Mouse (Mus musculus) brain, adult 2 months (tissue): ENCODE results near the gene Pglyrp4.
A peak's percentile ranks its signal among the peaks of the same experiment; 100 is the strongest.
"Not testable (repeated sequence)": the region's sequence is repeated elsewhere in the genome, so short reads cannot be mapped to it uniquely, and the experiment has no call there.

Source experiments
- DNase-seq: peaks from one replicate; pipeline ENCODE4 v3.0.0; 2011; ENCODE audit warnings: low read depth, low spot score

Pglyrp4 gene

GRCm38 (mm10) chr3:90726606-90727005 is at the start of gene Pglyrp4:
Pglyrp4 (plus strand) TSS chr3:90726906.
- no peak for DNase-seq

GRCm38 (mm10) chr3:90678656-90679055 is 48.0 kb upstream of the Pglyrp4 start:
- DNase-seq: no peak

- no peak for DNase-seq
Observed at GRCm38 (mm10) chr3:90683929-90684328, 42.8 kb upstream of the Pglyrp4 start.

- DNase-seq: no peak
Observed at GRCm38 (mm10) chr3:90686835-90687234, 39.9 kb upstream of the Pglyrp4 start.

- no peak for DNase-seq
Observed at GRCm38 (mm10) chr3:90693496-90693895, 33.2 kb upstream of the Pglyrp4 start.

GRCm38 (mm10) chr3:90695613-90696012 is 31.1 kb upstream of the Pglyrp4 start, which contains the start of gene S100a9:
S100a9 (minus strand) TSS chr3:90695721.
- no peak for DNase-seq

GRCm38 (mm10) chr3:90702244-90702643 is 24.5 kb upstream of the Pglyrp4 start:
- no peak for DNase-seq

GRCm38 (mm10) chr3:90708523-90709202 is 18.0 kb upstream of the Pglyrp4 start:
- DNase-seq: peak; percentile 61

- peak; percentile 93 for DNase-seq
Observed at GRCm38 (mm10) chr3:90709591-90710460, 16.9 kb upstream of the Pglyrp4 start.

- peak; percentile 49 for DNase-seq
Observed at GRCm38 (mm10) chr3:90749658-90750057, 23.0 kb downstream of the Pglyrp4 start.

- not testable (repeated sequence) for DNase-seq
Observed at GRCm38 (mm10) chr3:90777776-90778175, 51.1 kb downstream of the Pglyrp4 start, which contains the start of gene Gm5849. Gm5849 (minus strand) TSS chr3:90777876.
